Mouse (Mus musculus) CD8-positive naive resting alpha-beta T cell, adult 2 months (primary cell): ENCODE results near the gene Ralgapa1.

Experiments
- DNase-seq, 2 experiments: peaks; one replicate each; pipeline ENCODE4 v3.0.0; 2022; ENCODE audit warnings: low read depth in 2 of 2, low spot score in 2 of 2

Gene Ralgapa1

GRCm38 (mm10) chr12:55820661-55821314, at the start of gene Ralgapa1:
Gene Ralgapa1, minus strand, starts transcription at chr12:55821167.
- peak; percentile 89 to 95 for DNase-seq

GRCm38 (mm10) chr12:55869622-55870322, 48.8 kb upstream of the Ralgapa1 start:
- DNase-seq = no peak

GRCm38 (mm10) chr12:55867738-55868137, 46.8 kb upstream of the Ralgapa1 start:
- DNase-seq = no peak

- DNase-seq = no peak
These were observed 39.7 kb upstream of the Ralgapa1 start for GRCm38 (mm10) chr12:55860631-55861030.

- DNase-seq = no peak
These were observed 38.7 kb upstream of the Ralgapa1 start for GRCm38 (mm10) chr12:55859409-55860349.

- no peak for DNase-seq
These were observed 29.7 kb upstream of the Ralgapa1 start for GRCm38 (mm10) chr12:55850650-55851049.

- no peak for DNase-seq
These were observed 26.9 kb upstream of the Ralgapa1 start for GRCm38 (mm10) chr12:55847851-55848250.

GRCm38 (mm10) chr12:55846741-55847140, 25.8 kb upstream of the Ralgapa1 start:
- peak in 1 of 2 experiments; percentile 32 for DNase-seq

GRCm38 (mm10) chr12:55837495-55837894, 16.5 kb upstream of the Ralgapa1 start:
- DNase-seq = no peak

GRCm38 (mm10) chr12:55836199-55836951, 15.4 kb upstream of the Ralgapa1 start, which contains the start of gene Brms1l:
Gene Brms1l, plus strand, starts transcription at chr12:55836324.
- DNase-seq = peak; percentile 90 to 91

- DNase-seq = no peak
These were observed 14.9 kb upstream of the Ralgapa1 start for GRCm38 (mm10) chr12:55835857-55836198.

GRCm38 (mm10) chr12:55834891-55835290, 13.9 kb upstream of the Ralgapa1 start:
- no peak for DNase-seq

- DNase-seq = no peak
These were observed 13.1 kb upstream of the Ralgapa1 start for GRCm38 (mm10) chr12:55833906-55834625.

- DNase-seq = no peak
These were observed 12.0 kb upstream of the Ralgapa1 start for GRCm38 (mm10) chr12:55832961-55833360.

- DNase-seq = peak in 1 of 2 experiments; percentile 45
These were observed 10.1 kb upstream of the Ralgapa1 start for GRCm38 (mm10) chr12:55831101-55831500.

- no peak for DNase-seq
These were observed 4.6 kb upstream of the Ralgapa1 start for GRCm38 (mm10) chr12:55825537-55825936.

GRCm38 (mm10) chr12:55824027-55824426, 3.1 kb upstream of the Ralgapa1 start:
- DNase-seq = no peak

GRCm38 (mm10) chr12:55820119-55820660, 777 bp downstream of the Ralgapa1 start:
- DNase-seq = peak in 1 of 2 experiments; percentile 20

GRCm38 (mm10) chr12:55816488-55816887, 4.5 kb downstream of the Ralgapa1 start:
- no peak for DNase-seq

GRCm38 (mm10) chr12:55805035-55805434, 15.9 kb downstream of the Ralgapa1 start:
- no peak for DNase-seq
